ENCODE assay signal across 10 mouse cellular contexts in genomic region chr6:67195148-67195611, GRCm38 (mm10). TPM values are rescaled to one million over a fixed set of nuclear protein-coding genes. Genes with fewer than 3 reads are reported as not detected.
A peak's percentile ranks its signal among the peaks of the same experiment; 100 is the strongest.
DNase-seq lines count a peak whose midpoint lies in the region; ATAC-seq and TF ChIP-seq lines count a peak whose summit lies in the region.
"Had no signal": no experiment of that assay in that cellular context is flagged by ENCODE, and none has a peak within 500 bp of the region (broad histone marks: within the 10 kb centered on the region; RNA-seq: fewer than 3 reads in every experiment).

No protein-coding gene starts in this region.

- DNase-seq in adrenal gland, postnatal 14 days, result peak; percentile 9
- no peak for DNase-seq in adrenal gland, adult 2 months
- DNase-seq in kidney, adult 18-20 months, result no peak
- DNase-seq in left cerebral cortex, adult 2 months (ENCODE audit: extremely low spot score in 1 of 2, low spot score in 2 of 2), result no peak
- no peak for DNase-seq in liver
- DNase-seq: right cerebral cortex, postnatal 14 days had no signal

- H3K4me3 ChIP-seq in kidney, embryonic 16.5 days (ENCODE audit: low read length), result no peak overlapping the region
- H3K4me3 ChIP-seq in intestine, embryonic 15.5 days (replicated peaks), result no peak overlapping the region
- H3K4me3 ChIP-seq in midbrain, embryonic 16.5 days (ENCODE audit: low read depth, low read length), result no peak overlapping the region
- H3K4me3 ChIP-seq in left cerebral cortex, adult 2 months, result no peak overlapping the region

- WGBS in kidney, embryonic 16.5 days, result 0% methylated on average over 7 of the region's 7 CpGs
- 10% methylated on average over 7 of the region's 7 CpGs for WGBS in intestine, embryonic 15.5 days
- WGBS in midbrain, embryonic 16.5 days, result 9% methylated on average over 7 of the region's 7 CpGs

- H3K27me3 ChIP-seq in kidney, embryonic 16.5 days (ENCODE audit: insufficient read depth, low read length), result no peaks in the 10 kb centered on the region
- no peaks in the 10 kb centered on the region for H3K27me3 ChIP-seq in intestine, embryonic 15.5 days (replicated peaks)
- no peaks in the 10 kb centered on the region for H3K27me3 ChIP-seq in midbrain, embryonic 16.5 days (ENCODE audit: control insufficient read depth, insufficient read depth, low read depth, low read length)

- no peak overlapping the region; the same call in 1 of the 2 replicates for H3K27ac ChIP-seq in kidney, embryonic 16.5 days (ENCODE audit: low read length)
- no peak overlapping the region for H3K27ac ChIP-seq in intestine, embryonic 15.5 days
- H3K27ac ChIP-seq in midbrain, embryonic 16.5 days (ENCODE audit: low read length), result no peak overlapping the region
- no peak overlapping the region for H3K27ac ChIP-seq in left cerebral cortex, adult 2 months
- H3K27ac ChIP-seq: macrophage had no signal

- TF ChIP-seq CTCF in left cerebral cortex, adult 2 months (IDR thresholded peaks at IDR 0.05), result no peak

- H3K4me2 ChIP-seq in kidney, embryonic 16.5 days (replicated peaks; ENCODE audit: low read depth, low read length), result peak overlapping the region; percentile 16
- no peak overlapping the region for H3K4me2 ChIP-seq in intestine, embryonic 15.5 days (replicated peaks)
- H3K4me2 ChIP-seq in midbrain, embryonic 16.5 days (ENCODE audit: low read length), result peak overlapping the region; percentile 15

- no peaks in the 10 kb centered on the region for H3K36me3 ChIP-seq in kidney, embryonic 16.5 days (ENCODE audit: insufficient read depth, low read length)
- H3K36me3 ChIP-seq in intestine, embryonic 15.5 days, result no peaks in the 10 kb centered on the region
- no peaks in the 10 kb centered on the region for H3K36me3 ChIP-seq in midbrain, embryonic 16.5 days (ENCODE audit: control insufficient read depth, insufficient read depth, low read length)

- ATAC-seq in kidney, embryonic 16.5 days (ENCODE audit: low FRiP score, low TSS enrichment), result peak; percentile 75
- peak; percentile 47 for ATAC-seq in intestine, embryonic 15.5 days
- peak; percentile 83 for ATAC-seq in midbrain, embryonic 16.5 days

- peaks cover 12% of the 10 kb centered on the region for H3K4me1 ChIP-seq in kidney, embryonic 16.5 days (ENCODE audit: insufficient read depth, low read length)
- 0 out of 2 replicates have a peak, but pooled peaks cover 4% of the 10 kb centered on the region for H3K4me1 ChIP-seq in intestine, embryonic 15.5 days (replicated peaks)
- peaks cover 10% of the 10 kb centered on the region for H3K4me1 ChIP-seq in midbrain, embryonic 16.5 days (ENCODE audit: control insufficient read depth, insufficient read depth, low read length)

- intact Hi-C loops in left cerebral cortex, adult 2 months (cut with DNase I), result loop anchor here (5.0 kb wide), 1 partner anchor 242 kb away; no protein-coding TSS in a partner anchor

- H3K9me3 ChIP-seq in kidney, embryonic 16.5 days (ENCODE audit: low read length), result no peaks in the 10 kb centered on the region
- no peaks in the 10 kb centered on the region for H3K9me3 ChIP-seq in intestine, embryonic 15.5 days
- no peaks in the 10 kb centered on the region for H3K9me3 ChIP-seq in midbrain, embryonic 16.5 days (replicated peaks; ENCODE audit: control insufficient read depth, low read length, poor library complexity, severe bottlenecking)

- H3K9ac ChIP-seq in kidney, embryonic 16.5 days (replicated peaks; ENCODE audit: low read length), result no peak overlapping the region
- H3K9ac ChIP-seq in intestine, embryonic 15.5 days, result no peak overlapping the region
- 0 out of 2 replicates have a peak overlapping the region, but pooled peaks have one; percentile 1 for H3K9ac ChIP-seq in midbrain, embryonic 16.5 days (ENCODE audit: low read depth, low read length)

RNA-seq across cellular contexts. Expression of gene Serbp1, which starts 42.8 kb away (rescaled TPM):
- total RNA-seq in adrenal gland, postnatal 14 days (2021), result 434 and 450 TPM in 2 replicates
- total RNA-seq in adrenal gland, adult 2 months (2021), result 100 to 1,000 TPM; 283 to 345 TPM
- polyA plus RNA-seq in adrenal gland, adult 2 months (2012; rRNA removed), result 22.1 and 46.7 TPM in 2 replicates
- 374 and 384 TPM in 2 replicates for polyA plus RNA-seq in kidney, embryonic 16.5 days (2015; fragmentation: Nextera tagmentation; extraction: Ambion mirVana)
- polyA plus RNA-seq in intestine, embryonic 15.5 days (2015; fragmentation: Nextera tagmentation; extraction: Ambion mirVana), result 392 and 427 TPM in 2 replicates
- 270 and 283 TPM in 2 replicates for polyA plus RNA-seq in midbrain, embryonic 16.5 days (2015; fragmentation: Nextera tagmentation; extraction: Ambion mirVana)
- total RNA-seq in left cerebral cortex, adult 2 months (2021), result 100 to 1,000 TPM; 188 to 193 TPM
